In genomic region chr11:51649889-51650199, GRCm38 (mm10) we compare ENCODE assay signal across 8 mouse cellular contexts. TPM values are rescaled to one million over a fixed set of nuclear protein-coding genes. Genes with fewer than 3 reads are reported as not detected.
DNase-seq lines count a peak whose midpoint lies in the region; ATAC-seq and TF ChIP-seq lines count a peak whose summit lies in the region.

No protein-coding gene starts in this region.

- no peaks in the 10 kb centered on the region for H3K27me3 ChIP-seq in kidney, embryonic 14.5 days (ENCODE audit: control insufficient read depth, insufficient read depth, low read length)
- H3K27me3 ChIP-seq in liver, postnatal 0 days (ENCODE audit: insufficient read depth, low read length) = peaks cover 11% of the 10 kb centered on the region

- peaks cover 28% of the 10 kb centered on the region; the same call in 1 of the 2 replicates for H3K4me1 ChIP-seq in kidney, embryonic 14.5 days (ENCODE audit: control insufficient read depth, insufficient read depth, low read length)
- peaks cover 17% of the 10 kb centered on the region for H3K4me1 ChIP-seq in liver, postnatal 0 days (ENCODE audit: insufficient read depth)

- TF ChIP-seq CTCF in liver, postnatal 0 days (IDR thresholded peaks at IDR 0.05; ENCODE audit: low read depth) = no peak

- TF ChIP-seq EP300 in liver, postnatal 0 days (IDR thresholded peaks at IDR 0.05; ENCODE audit: low read depth) = no peak

- DNase-seq in kidney, adult 8-10 months = no peak
- peak; percentile 76 for DNase-seq in ZHBTc4 (ENCODE audit: low read depth, low spot score)
- no peak for DNase-seq in liver, postnatal 0 days
- DNase-seq in right cerebral cortex, postnatal 4 days = peak; percentile 33
- no peak for DNase-seq in spleen, adult 12 weeks (ENCODE audit: low spot score)
- no peak for DNase-seq in gastrocnemius, postnatal 10 days

- peak overlapping the region; percentile 74 for H3K9ac ChIP-seq in kidney, embryonic 14.5 days (ENCODE audit: low read depth, low read length)
- H3K9ac ChIP-seq in liver, postnatal 0 days (replicated peaks) = peak overlapping the region; percentile 67

- peak overlapping the region; percentile 97 for H3K4me2 ChIP-seq in kidney, embryonic 14.5 days (replicated peaks; ENCODE audit: low read depth, low read length)
- peak overlapping the region; percentile 80 for H3K4me2 ChIP-seq in liver, postnatal 0 days (ENCODE audit: low read depth, low read length)

- H3K36me3 ChIP-seq in kidney, embryonic 14.5 days (ENCODE audit: control insufficient read depth, insufficient read depth, low read length) = peaks cover 8% of the 10 kb centered on the region; the same call in 1 of the 2 replicates
- H3K36me3 ChIP-seq in liver, postnatal 0 days (replicated peaks; ENCODE audit: insufficient read depth, low read length) = peaks cover 4% of the 10 kb centered on the region; the same call in 1 of the 2 replicates

- no peaks in the 10 kb centered on the region for H3K9me3 ChIP-seq in kidney, embryonic 14.5 days (ENCODE audit: control insufficient read depth, low read length)
- no peaks in the 10 kb centered on the region for H3K9me3 ChIP-seq in liver, postnatal 0 days (ENCODE audit: low read length)

- ATAC-seq in kidney, embryonic 14.5 days (ENCODE audit: low FRiP score, low TSS enrichment) = no peak
- ATAC-seq in granulocyte monocyte progenitor cell, adult 5-6 weeks (replicated peaks; ENCODE audit: poor library complexity, severe bottlenecking) = peak; percentile 42
- ATAC-seq in liver, postnatal 0 days = no peak

- WGBS in kidney, embryonic 14.5 days = 3% methylated on average over 7 of the region's 7 CpGs
- 4% methylated on average over 7 of the region's 7 CpGs for whole genome bisulfite sequencing in liver, postnatal 0 days (ENCODE audit: insufficient replicate concordance)

- H3K4me3 ChIP-seq in kidney, embryonic 14.5 days (ENCODE audit: low read length) = peak overlapping the region; percentile 47
- H3K4me3 ChIP-seq in liver, postnatal 0 days (ENCODE audit: low read depth, low read length) = peak overlapping the region; percentile 59

- H3K27ac ChIP-seq in kidney, embryonic 14.5 days (ENCODE audit: low read depth, low read length) = no peak overlapping the region
- H3K27ac ChIP-seq in liver, postnatal 0 days (ENCODE audit: low read depth) = no peak overlapping the region

RNA-seq across cellular contexts. Expression of gene N4bp3, which starts 0.8 kb away (rescaled TPM):
- polyA plus RNA-seq in kidney, embryonic 14.5 days (2014; fragmentation: Nextera tagmentation; extraction: Ambion mirVana) = 18.5 and 22.6 TPM in 2 replicates
- 1.4 TPM in 1 of 2 replicates, not detected in the other for total RNA-seq in granulocyte monocyte progenitor cell, adult 5-6 weeks (2014; fragmentation: Nextera tagmentation)
- total RNA-seq in granulocyte monocyte progenitor cell, adult 5-6 weeks (2017) = 1.5 and 2.6 TPM in 2 replicates
- polyA plus RNA-seq in liver, postnatal 0 days (2015; fragmentation: Nextera tagmentation; extraction: Ambion mirVana) = 2.4 and 2.8 TPM in 2 replicates
- 10 to 100 TPM; 12.2 to 15.7 TPM for total RNA-seq in gastrocnemius, postnatal 10 days (2021)

RNA-seq across cellular contexts. Expression of gene D930048N14Rik, which starts 0.9 kb away (rescaled TPM):
- 2.4 and 3.8 TPM in 2 replicates for polyA plus RNA-seq in kidney, embryonic 14.5 days (2014; fragmentation: Nextera tagmentation; extraction: Ambion mirVana)
- total RNA-seq in granulocyte monocyte progenitor cell, adult 5-6 weeks (2014; fragmentation: Nextera tagmentation) = 0.81 TPM in 1 of 2 replicates, not detected in the other
- 0.15 TPM in 1 of 2 replicates, not detected in the other for total RNA-seq in granulocyte monocyte progenitor cell, adult 5-6 weeks (2017)
- polyA plus RNA-seq in liver, postnatal 0 days (2015; fragmentation: Nextera tagmentation; extraction: Ambion mirVana) = 0.15 and 0.34 TPM in 2 replicates
- total RNA-seq in gastrocnemius, postnatal 10 days (2021) = 1 to 10 TPM in 1 of 2 experiments, under 1 TPM in 1; 0.52 to 1.1 TPM

RNA-seq across cellular contexts. Expression of gene Rmnd5b, which starts 14.1 kb away (rescaled TPM):
- 38.9 and 48.7 TPM in 2 replicates for polyA plus RNA-seq in kidney, embryonic 14.5 days (2014; fragmentation: Nextera tagmentation; extraction: Ambion mirVana)
- total RNA-seq in granulocyte monocyte progenitor cell, adult 5-6 weeks (2014; fragmentation: Nextera tagmentation) = 17.9 and 19.2 TPM in 2 replicates
- total RNA-seq in granulocyte monocyte progenitor cell, adult 5-6 weeks (2017) = 12.8 and 14.1 TPM in 2 replicates
- 13.0 and 16.0 TPM in 2 replicates for polyA plus RNA-seq in liver, postnatal 0 days (2015; fragmentation: Nextera tagmentation; extraction: Ambion mirVana)
- 10 to 100 TPM; 16.2 to 17.9 TPM for total RNA-seq in gastrocnemius, postnatal 10 days (2021)

RNA-seq across cellular contexts. Expression of gene Nhp2, which starts 30.3 kb away (rescaled TPM):
- 211 and 264 TPM in 2 replicates for polyA plus RNA-seq in kidney, embryonic 14.5 days (2014; fragmentation: Nextera tagmentation; extraction: Ambion mirVana)
- 194 and 203 TPM in 2 replicates for total RNA-seq in granulocyte monocyte progenitor cell, adult 5-6 weeks (2014; fragmentation: Nextera tagmentation)
- total RNA-seq in granulocyte monocyte progenitor cell, adult 5-6 weeks (2017) = 141 and 169 TPM in 2 replicates
- polyA plus RNA-seq in liver, postnatal 0 days (2015; fragmentation: Nextera tagmentation; extraction: Ambion mirVana) = 70.1 and 76.2 TPM in 2 replicates
- 10 to 100 TPM; 37.4 to 39.1 TPM for total RNA-seq in gastrocnemius, postnatal 10 days (2021)

RNA-seq across cellular contexts. Expression of gene 0610009B22Rik, which starts 38.8 kb away (rescaled TPM):
- polyA plus RNA-seq in kidney, embryonic 14.5 days (2014; fragmentation: Nextera tagmentation; extraction: Ambion mirVana) = 105 and 142 TPM in 2 replicates
- total RNA-seq in granulocyte monocyte progenitor cell, adult 5-6 weeks (2014; fragmentation: Nextera tagmentation) = 22.4 and 33.5 TPM in 2 replicates
- total RNA-seq in granulocyte monocyte progenitor cell, adult 5-6 weeks (2017) = 14.7 and 17.5 TPM in 2 replicates
- 61.9 and 66.5 TPM in 2 replicates for polyA plus RNA-seq in liver, postnatal 0 days (2015; fragmentation: Nextera tagmentation; extraction: Ambion mirVana)
- 10 to 100 TPM; 29.0 to 30.5 TPM for total RNA-seq in gastrocnemius, postnatal 10 days (2021)

Comparison
In these comparisons a context has a peak if more than half of its experiments do, and no peak if none do; other contexts are left out.
1. DNase-seq: peak in ZHBTc4 (single experiment) and right cerebral cortex, postnatal 4 days (single experiment); none in kidney, adult 8-10 months (0 of 2), liver, postnatal 0 days (single experiment), spleen, adult 12 weeks (single experiment) and gastrocnemius, postnatal 10 days (single experiment).